Mouse (Mus musculus): ENCODE results near the gene Wdr4.

- TF ChIP-seq EP300 (optimal IDR thresholded peaks at IDR 0.05) (no peak), CTCF (IDR thresholded peaks at IDR 0.05; ENCODE audit: low read depth) (no peak)
Observed at GRCm38 (mm10) chr17:31563632-31564014, 43.8 kb upstream of the Wdr4 start.
